26 mouse cellular contexts compared by ENCODE assay signal in the genomic region with DNA sequence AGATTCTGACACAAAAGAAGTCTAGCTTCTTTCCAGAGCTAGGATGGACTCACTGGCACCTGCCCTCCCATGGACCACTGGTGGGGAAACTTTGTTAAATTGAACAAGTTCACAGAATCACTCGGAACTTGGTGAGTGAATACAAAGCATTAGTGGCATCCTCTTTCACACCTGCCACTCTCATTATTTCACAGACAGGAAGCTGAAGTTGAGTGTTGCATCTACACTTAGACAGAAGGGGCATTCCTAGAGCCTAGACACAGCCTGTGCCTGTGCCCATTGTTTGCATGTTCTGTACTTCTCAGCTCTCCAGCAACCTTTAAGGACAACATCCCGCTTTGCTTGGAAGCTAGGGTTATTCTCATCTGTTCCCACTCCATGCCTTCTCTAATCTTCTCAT.
"Had no signal": no experiment of that assay in that cellular context is flagged by ENCODE, and none has a peak within 500 bp of the region (broad histone marks: within the 10 kb centered on the region; RNA-seq: fewer than 3 reads in every experiment).

No protein-coding gene starts in this region.

- H3K4me2 ChIP-seq: heart, embryonic 11.5 days; heart, embryonic 13.5 days; heart, embryonic 15.5 days; hindbrain, embryonic 13.5 days; hindbrain, embryonic 15.5 days; intestine, embryonic 15.5 days; kidney, embryonic 15.5 days; limb, embryonic 13.5 days; limb, embryonic 15.5 days; liver, embryonic 12.5 days had no signal

- H3K27me3 ChIP-seq: heart, embryonic 13.5 days; heart, embryonic 15.5 days; hindbrain, embryonic 13.5 days; hindbrain, embryonic 15.5 days; intestine, embryonic 15.5 days; kidney, embryonic 15.5 days; limb, embryonic 13.5 days; limb, embryonic 15.5 days; liver, embryonic 12.5 days had no signal

- H3K36me3 ChIP-seq: heart, embryonic 13.5 days; heart, embryonic 15.5 days; hindbrain, embryonic 13.5 days; hindbrain, embryonic 15.5 days; intestine, embryonic 15.5 days; kidney, embryonic 15.5 days; limb, embryonic 13.5 days; limb, embryonic 15.5 days; liver, embryonic 12.5 days had no signal

- DNase-seq: gastrocnemius, adult 2 months; gastrocnemius, postnatal 10 days; gastrocnemius, postnatal 36 days; heart, adult 2 months; heart, postnatal 14 days; heart, postnatal 36 days; kidney, adult 11 months; kidney, adult 2 months; kidney, adult 9 months; kidney, postnatal 14 days; kidney, postnatal 36 days; layer of hippocampus, adult 9-11 months; layer of hippocampus, postnatal 36 days; left cerebral cortex, postnatal 4 days had no signal

- H3K4me1 ChIP-seq: heart, embryonic 13.5 days; heart, embryonic 15.5 days; hindbrain, embryonic 13.5 days; hindbrain, embryonic 15.5 days; intestine, embryonic 15.5 days; kidney, embryonic 15.5 days; limb, embryonic 13.5 days; limb, embryonic 15.5 days had no signal

- H3K4me3 ChIP-seq: gastrocnemius, adult 2 months; heart, adult 2 months; heart, embryonic 13.5 days; heart, embryonic 15.5 days; hindbrain, embryonic 13.5 days; hindbrain, embryonic 15.5 days; intestine, embryonic 15.5 days; kidney, embryonic 15.5 days; limb, embryonic 13.5 days; limb, embryonic 15.5 days; liver, embryonic 12.5 days had no signal

- H3K27ac ChIP-seq: gastrocnemius, adult 2 months; heart, adult 2 months; heart, embryonic 13.5 days; heart, embryonic 15.5 days; hindbrain, embryonic 13.5 days; hindbrain, embryonic 15.5 days; hindbrain, postnatal 0 days; intestine, embryonic 15.5 days; kidney, embryonic 15.5 days; kidney, postnatal 0 days; limb, embryonic 13.5 days; limb, embryonic 15.5 days; liver, embryonic 12.5 days had no signal

- ATAC-seq: hindbrain, postnatal 0 days; intestine, embryonic 15.5 days; liver, embryonic 12.5 days had no signal

- H3K9me3 ChIP-seq: heart, embryonic 13.5 days; heart, embryonic 15.5 days; hindbrain, embryonic 13.5 days; hindbrain, embryonic 15.5 days; intestine, embryonic 15.5 days; kidney, embryonic 15.5 days; limb, embryonic 13.5 days; limb, embryonic 15.5 days; liver, embryonic 12.5 days had no signal

- H3K9ac ChIP-seq: heart, embryonic 13.5 days; heart, embryonic 15.5 days; hindbrain, embryonic 13.5 days; hindbrain, embryonic 15.5 days; intestine, embryonic 15.5 days; kidney, embryonic 15.5 days; limb, embryonic 13.5 days; limb, embryonic 15.5 days; liver, embryonic 12.5 days had no signal
